Mouse (Mus musculus) skeletal muscle tissue, postnatal 0 days (tissue): ENCODE measurements around the gene Gm13278. TPM values are rescaled to one million over a fixed set of nuclear protein-coding genes. Genes with fewer than 3 reads are reported as not detected.

Source experiments
- polyA plus RNA-seq: library from polyadenylated mRNA; unstranded; fragments of >200 nt; fragmentation: Nextera tagmentation; extraction: Ambion mirVana; gene quantifications from 2 replicates; pipeline ENCODE4 v1.2.1, GENCODE M21; 2015

Gm13278 gene
- polyA plus RNA-seq, 1 experiment from 2014 or later = not detected

Other genes with a start within 250 kb of the Gm13278 start
- gene Ifna15, start 233.3 kb upstream of the Gm13278 start, polyA plus RNA-seq = not detected in 2 replicates
- gene Ifna14, start 219.8 kb upstream of the Gm13278 start, polyA plus RNA-seq = not detected in 2 replicates
- gene Ifna9, start 199.2 kb upstream of the Gm13278 start, polyA plus RNA-seq = not detected in 2 replicates
- gene Ifna12, start 188.2 kb upstream of the Gm13278 start, polyA plus RNA-seq = not detected in 2 replicates
- gene C87499, start 157.1 kb upstream of the Gm13278 start, polyA plus RNA-seq = not detected in 2 replicates
- not detected in 2 replicates for gene Ifna13, start 147.1 kb upstream of the Gm13278 start, polyA plus RNA-seq
- not detected in 2 replicates for gene Ifna16, start 114.6 kb upstream of the Gm13278 start, polyA plus RNA-seq
- gene Ifna2, start 107.6 kb upstream of the Gm13278 start, polyA plus RNA-seq = not detected in 2 replicates
- not detected in 2 replicates for gene Ifnab, start 100.2 kb upstream of the Gm13278 start, polyA plus RNA-seq
- gene Gm26566, start 69.7 kb upstream of the Gm13278 start, polyA plus RNA-seq = 0.13 and 0.36 TPM in 2 replicates
- gene Klhl9, start 69.1 kb upstream of the Gm13278 start, polyA plus RNA-seq = 48.9 and 52.6 TPM in 2 replicates
- gene Gm13271, start 36.7 kb upstream of the Gm13278 start, polyA plus RNA-seq = not detected in 2 replicates
- gene Gm13283, start 31.4 kb upstream of the Gm13278 start, polyA plus RNA-seq = 0.15 and 0.18 TPM in 2 replicates
- 0.15 TPM in 1 of 2 replicates, not detected in the other for gene Gm13290, start 17.7 kb upstream of the Gm13278 start, polyA plus RNA-seq
- not detected in 2 replicates for gene Gm13289, start 14.6 kb upstream of the Gm13278 start, polyA plus RNA-seq
- not detected in 2 replicates for gene Gm13272, start 11.7 kb upstream of the Gm13278 start, polyA plus RNA-seq
- gene Ifnz, start 9.4 kb upstream of the Gm13278 start, polyA plus RNA-seq = 0.26 and 0.27 TPM in 2 replicates
- gene Gm13276, start 5.8 kb upstream of the Gm13278 start, polyA plus RNA-seq = not detected in 2 replicates
- gene Gm13277, start 2.9 kb upstream of the Gm13278 start, polyA plus RNA-seq = not detected in 2 replicates
- gene Gm13275, start 2.9 kb downstream of the Gm13278 start, polyA plus RNA-seq = not detected in 2 replicates
- gene Gm13279, start 5.8 kb downstream of the Gm13278 start, polyA plus RNA-seq = not detected in 2 replicates
- gene Gm13285, start 8.1 kb downstream of the Gm13278 start, polyA plus RNA-seq = 0.47 and 1.0 TPM in 2 replicates
- gene Gm13287, start 11.7 kb downstream of the Gm13278 start, polyA plus RNA-seq = not detected in 2 replicates
- gene Gm13288, start 14.0 kb downstream of the Gm13278 start, polyA plus RNA-seq = 0.10 TPM in 1 of 2 replicates, not detected in the other
- not detected in 2 replicates for gene Ifna7, start 24.7 kb downstream of the Gm13278 start, polyA plus RNA-seq
- not detected in 2 replicates for gene Ifna11, start 28.4 kb downstream of the Gm13278 start, polyA plus RNA-seq
- not detected in 2 replicates for gene Ifna6, start 35.9 kb downstream of the Gm13278 start, polyA plus RNA-seq
- gene Ifna5, start 44.0 kb downstream of the Gm13278 start, polyA plus RNA-seq = not detected in 2 replicates
- gene Ifna4, start 50.3 kb downstream of the Gm13278 start, polyA plus RNA-seq = not detected in 2 replicates
- not detected in 2 replicates for gene Ifna1, start 58.5 kb downstream of the Gm13278 start, polyA plus RNA-seq
- gene Ifne, start 88.7 kb downstream of the Gm13278 start, polyA plus RNA-seq = not detected in 2 replicates